Mouse (Mus musculus) stomach, postnatal 0 days (tissue): ENCODE data around the gene C1s2.

Source experiments
- CTCF ChIP-seq: IDR thresholded peaks from 2 replicates; pipeline ENCODE4 v1.5.1; 2016; ENCODE audit warnings: antibody characterized with exemption, low read depth, mild to moderate bottlenecking, moderate library complexity
- EP300 ChIP-seq: optimal IDR thresholded peaks from 2 replicates; pipeline ENCODE3; 2016; ENCODE audit warnings: antibody characterized with exemption

GRCm38 (mm10) chr6:124658067-124658466 lies 22.2 kb upstream of the C1s2 start:
- TF ChIP-seq CTCF (no peak), EP300 (no peak)
